Mouse (Mus musculus): ENCODE measurements around the gene Krtap5-2. TPM values are rescaled to one million over a fixed set of nuclear protein-coding genes. Genes with fewer than 3 reads are reported as not detected.
"Not testable (repeated sequence)": the region's sequence is repeated elsewhere in the genome, so short reads cannot be mapped to it uniquely, and the experiment has no call there.

Krtap5-2 gene
- not detected in 2 replicates for polyA plus RNA-seq (2012; ENCODE audit: insufficient read depth, low replicate concordance)

- Histone ChIP-seq H3K9me3 (peaks cover 13% of the 10 kb centered on the region), H3K27me3 (replicated peaks) (peaks cover 29% of the 10 kb centered on the region)
- H3K36me3 ChIP-seq (replicated peaks; ENCODE audit: low read length); H3K4me3 ChIP-seq (replicated peaks); H3K4me1 ChIP-seq: not testable (repeated sequence)
These were observed at the start of gene Krtap5-2 for GRCm38 (mm10) chr7:142175905-142176304. TSS of gene Krtap5-2 (minus strand) at chr7:142176005.

DNA sequence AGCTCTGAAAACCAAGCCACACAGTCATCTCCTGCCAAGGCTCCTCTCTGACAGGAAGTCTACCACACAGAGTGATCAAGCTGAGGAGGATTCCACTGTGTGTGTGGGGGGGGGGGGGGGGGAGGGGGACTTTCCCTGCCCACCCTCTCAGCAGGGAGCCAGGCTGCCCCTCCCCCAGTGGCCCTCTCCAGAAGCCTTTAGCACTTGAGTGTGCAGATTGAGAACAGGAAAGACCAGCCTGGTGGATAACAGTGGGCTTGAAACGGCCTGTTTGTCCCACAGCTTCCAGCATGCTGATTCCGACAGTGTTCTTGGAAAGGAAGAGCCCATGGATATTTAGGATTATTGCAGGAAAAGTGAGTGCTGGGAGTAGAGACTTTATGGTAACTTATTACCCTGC is 48.7 kb upstream of the Krtap5-2 start:
- no peaks in the 10 kb centered on the region for H3K4me1 ChIP-seq
- no peaks in the 10 kb centered on the region for H3K36me3 ChIP-seq (replicated peaks; ENCODE audit: low read length)
- peaks cover 29% of the 10 kb centered on the region for H3K9me3 ChIP-seq
- peaks cover 24% of the 10 kb centered on the region for H3K27me3 ChIP-seq (replicated peaks)
- TF ChIP-seq FLI1 (IDR thresholded peaks at IDR 0.05; ENCODE audit: low read length) (no peak), GATA1 (IDR thresholded peaks at IDR 0.05; ENCODE audit: borderline replicate concordance, low read length) (no peak)
- H3K4me3 ChIP-seq (replicated peaks) = no peak overlapping the region

DNA sequence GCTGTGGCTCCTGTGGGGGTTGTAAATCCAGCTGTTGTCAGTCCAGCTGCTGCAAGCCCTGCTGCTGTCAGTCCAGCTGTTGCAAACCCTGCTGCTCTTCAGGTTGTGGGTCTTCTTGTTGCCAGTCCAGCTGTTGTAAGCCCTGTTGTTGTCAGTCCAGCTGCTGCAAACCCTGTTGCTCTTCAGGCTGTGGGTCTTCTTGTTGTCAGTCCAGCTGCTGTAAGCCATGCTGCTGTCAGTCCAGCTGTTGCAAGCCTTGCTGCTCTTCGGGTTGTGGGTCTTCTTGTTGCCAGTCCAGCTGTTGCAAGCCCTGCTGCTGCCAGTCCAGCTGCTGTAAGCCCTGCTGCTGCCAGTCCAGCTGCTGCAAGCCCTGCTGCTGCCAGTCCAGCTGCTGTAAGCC is 36.3 kb upstream of the Krtap5-2 start:
- H3K4me1 ChIP-seq; H3K36me3 ChIP-seq (replicated peaks; ENCODE audit: low read length); H3K4me3 ChIP-seq (replicated peaks); H3K9me3 ChIP-seq: not testable (repeated sequence)
- peaks cover 34% of the 10 kb centered on the region for H3K27me3 ChIP-seq (replicated peaks)

DNA sequence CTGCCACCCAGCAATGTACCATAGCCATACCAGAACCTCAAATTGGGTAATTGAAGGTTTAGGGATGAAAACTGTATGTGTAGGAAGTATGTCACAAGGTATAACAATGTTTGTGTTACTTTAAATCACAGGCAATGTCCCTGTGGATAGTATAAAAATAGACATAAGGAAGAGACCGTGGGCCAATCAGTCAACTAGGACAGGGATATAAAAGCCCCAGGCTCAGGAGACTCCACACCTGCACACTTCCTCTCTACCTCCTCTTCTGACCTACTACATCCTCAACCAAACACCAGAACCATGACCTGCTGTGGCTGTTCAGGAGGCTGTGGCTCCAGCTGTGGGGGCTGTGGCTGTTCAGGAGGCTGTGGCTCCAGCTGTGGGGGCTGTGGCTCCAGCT is 35.8 kb upstream of the Krtap5-2 start, which contains the start of gene Gm7579:
Gene Gm7579 (plus strand): TSS at position 301 of the 400 bp plus-strand sequence.
- Histone ChIP-seq H3K9me3 (no peaks in the 10 kb centered on the region), H3K27me3 (replicated peaks) (peaks cover 34% of the 10 kb centered on the region), H3K4me1 (no peaks in the 10 kb centered on the region), H3K36me3 (replicated peaks; ENCODE audit: low read length) (no peaks in the 10 kb centered on the region), H3K4me3 (replicated peaks) (no peak within 1 kb of the TSS)
- TF ChIP-seq FLI1 (IDR thresholded peaks at IDR 0.05; ENCODE audit: low read length) (no peak), GATA1 (IDR thresholded peaks at IDR 0.05; ENCODE audit: borderline replicate concordance, low read length) (no peak)

- not testable (repeated sequence) for H3K4me1 ChIP-seq; H3K4me3 ChIP-seq (replicated peaks); H3K9me3 ChIP-seq; H3K36me3 ChIP-seq (replicated peaks; ENCODE audit: low read length)
- peaks cover 38% of the 10 kb centered on the region for H3K27me3 ChIP-seq (replicated peaks)
These were observed 31.1 kb upstream of the Krtap5-2 start for GRCm38 (mm10) chr7:142206891-142207290.

GRCm38 (mm10) chr7:142205488-142205887 is 29.7 kb upstream of the Krtap5-2 start:
- Histone ChIP-seq H3K36me3 (replicated peaks; ENCODE audit: low read length) (no peaks in the 10 kb centered on the region), H3K4me1 (no peaks in the 10 kb centered on the region), H3K4me3 (replicated peaks) (no peak overlapping the region), H3K9me3 (peaks cover 11% of the 10 kb centered on the region), H3K27me3 (replicated peaks) (peaks cover 39% of the 10 kb centered on the region)
- TF ChIP-seq GATA1 (IDR thresholded peaks at IDR 0.05; ENCODE audit: borderline replicate concordance, low read length) = no peak
- TF ChIP-seq FLI1 (IDR thresholded peaks at IDR 0.05; ENCODE audit: low read length) = no peak

GRCm38 (mm10) chr7:142201064-142201463 is 25.3 kb upstream of the Krtap5-2 start, which contains the start of gene Krtap5-3:
TSS of gene Krtap5-3 (plus strand) at chr7:142201364.
- Histone ChIP-seq H3K36me3 (replicated peaks; ENCODE audit: low read length) (no peaks in the 10 kb centered on the region), H3K27me3 (replicated peaks) (peaks cover 32% of the 10 kb centered on the region), H3K4me1 (no peaks in the 10 kb centered on the region), H3K9me3 (peaks cover 20% of the 10 kb centered on the region), H3K4me3 (replicated peaks) (no peak within 1 kb of the TSS)
- TF ChIP-seq FLI1 (IDR thresholded peaks at IDR 0.05; ENCODE audit: low read length) (no peak), GATA1 (IDR thresholded peaks at IDR 0.05; ENCODE audit: borderline replicate concordance, low read length) (no peak)

DNA sequence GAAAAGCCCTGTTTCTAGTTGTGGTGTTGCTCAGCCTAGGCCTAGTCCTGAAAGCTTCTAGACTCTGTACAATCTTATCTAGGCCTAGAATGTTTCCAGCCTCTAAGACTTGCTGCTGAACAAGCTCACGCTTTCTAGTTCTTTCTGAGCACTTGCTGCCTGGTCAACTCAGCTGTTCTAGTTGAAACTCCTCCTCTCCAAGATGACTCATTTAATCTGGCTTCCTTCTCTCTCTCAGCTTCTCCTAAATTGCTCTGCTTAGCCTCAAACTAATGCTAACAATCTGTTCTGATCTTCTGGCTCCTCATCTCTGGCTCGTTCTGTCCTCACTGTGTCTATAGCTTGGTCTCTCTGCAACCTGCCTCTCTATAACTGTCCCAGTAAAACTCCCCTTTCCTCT is 22.9 kb upstream of the Krtap5-2 start:
- H3K4me3 ChIP-seq (replicated peaks) = no peak overlapping the region
- no peaks in the 10 kb centered on the region for H3K36me3 ChIP-seq (replicated peaks; ENCODE audit: low read length)
- TF ChIP-seq FLI1 (IDR thresholded peaks at IDR 0.05; ENCODE audit: low read length) (no peak), GATA1 (IDR thresholded peaks at IDR 0.05; ENCODE audit: borderline replicate concordance, low read length) (no peak)
- peaks cover 32% of the 10 kb centered on the region for H3K9me3 ChIP-seq
- no peaks in the 10 kb centered on the region for H3K4me1 ChIP-seq
- H3K27me3 ChIP-seq (replicated peaks) = peaks cover 23% of the 10 kb centered on the region

- Histone ChIP-seq H3K4me3 (replicated peaks) (no peak within 1 kb of the TSS), H3K27me3 (replicated peaks) (peaks cover 25% of the 10 kb centered on the region), H3K4me1 (no peaks in the 10 kb centered on the region), H3K36me3 (replicated peaks; ENCODE audit: low read length) (no peaks in the 10 kb centered on the region), H3K9me3 (peaks cover 11% of the 10 kb centered on the region; the same call in 1 of the 2 replicates)
- TF ChIP-seq GATA1 (IDR thresholded peaks at IDR 0.05; ENCODE audit: borderline replicate concordance, low read length) (no peak), FLI1 (IDR thresholded peaks at IDR 0.05; ENCODE audit: low read length) (no peak)
These were observed 14.5 kb upstream of the Krtap5-2 start, which contains the start of gene Gm10153 for GRCm38 (mm10) chr7:142190289-142190688. TSS of gene Gm10153 (minus strand) at chr7:142190389.

- TF ChIP-seq GATA1 (IDR thresholded peaks at IDR 0.05; ENCODE audit: borderline replicate concordance, low read length) (no peak), FLI1 (IDR thresholded peaks at IDR 0.05; ENCODE audit: low read length) (no peak)
These were observed 12.4 kb upstream of the Krtap5-2 start for GRCm38 (mm10) chr7:142188156-142188555.

DNA sequence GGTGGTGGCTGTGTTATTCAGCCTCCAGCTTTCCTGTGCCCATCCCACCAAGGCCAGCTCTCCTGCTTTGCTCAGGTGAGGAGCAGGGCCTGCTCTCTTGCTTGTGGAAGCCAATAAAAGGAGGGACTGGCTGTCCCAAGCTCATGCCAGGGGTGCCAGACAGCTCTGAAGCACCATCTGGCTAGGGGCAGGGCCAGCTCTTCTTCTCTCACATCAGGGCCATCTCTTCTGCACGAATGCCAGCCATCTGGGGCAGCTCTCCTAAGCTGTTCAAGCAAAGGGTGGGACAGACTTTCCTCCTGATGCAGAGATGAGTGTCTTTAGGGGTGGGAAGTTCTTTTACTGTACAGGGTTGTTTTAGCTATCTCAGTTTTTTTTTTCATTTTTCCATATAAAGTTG is 5.2 kb upstream of the Krtap5-2 start:
- TF ChIP-seq GATA1 (IDR thresholded peaks at IDR 0.05; ENCODE audit: borderline replicate concordance, low read length) = no peak
- Histone ChIP-seq H3K36me3 (replicated peaks; ENCODE audit: low read length) (no peaks in the 10 kb centered on the region), H3K27me3 (replicated peaks) (peaks cover 17% of the 10 kb centered on the region), H3K4me3 (replicated peaks) (no peak overlapping the region), H3K9me3 (peaks cover 9% of the 10 kb centered on the region), H3K4me1 (no peaks in the 10 kb centered on the region)

More at GRCm38 (mm10) chr7:142188156-142188555, 12.4 kb upstream of the Krtap5-2 start:
- Histone ChIP-seq H3K9me3 (no peaks in the 10 kb centered on the region), H3K36me3 (replicated peaks; ENCODE audit: low read length) (no peaks in the 10 kb centered on the region), H3K4me1 (no peaks in the 10 kb centered on the region), H3K27me3 (replicated peaks) (peaks cover 29% of the 10 kb centered on the region), H3K4me3 (replicated peaks) (no peak overlapping the region)

Measured in megakaryocyte, embryonic 14.5 days (primary cell).